Mouse (Mus musculus) myocyte (in vitro differentiated cells): ENCODE measurements around the gene Shf.

Experiments used
- CEBPB ChIP-seq: IDR thresholded peaks from 2 replicates; pipeline ENCODE4 v1.6.1; 2011; ENCODE audit warnings: mild to moderate bottlenecking, moderate library complexity; ENCODE audit not compliant: poor library complexity, insufficient read depth, severe bottlenecking
- MAX ChIP-seq: IDR thresholded peaks from one replicate; pipeline ENCODE4 v1.6.1; 2011; ENCODE audit warnings: low read depth, mild to moderate bottlenecking, control low read depth
- REST ChIP-seq: IDR thresholded peaks from one replicate; pipeline ENCODE4 v1.6.1; 2011; ENCODE audit warnings: mild to moderate bottlenecking, control low read depth, moderate library complexity; ENCODE audit not compliant: insufficient read depth, insufficient read length
- USF1 ChIP-seq: IDR thresholded peaks from one replicate; pipeline ENCODE4 v1.6.1; 2011; ENCODE audit warnings: low read depth, mild to moderate bottlenecking, control low read depth, moderate library complexity

GRCm38 (mm10) chr2:122317384-122317783 is 51.6 kb downstream of the Shf start:
- TF ChIP-seq REST (no peak), CEBPB (no peak), USF1 (no peak), MAX (no peak)
